Mouse (Mus musculus) fat pad, adult 2 months (tissue): ENCODE measurements around the gene Exosc7.

ENCODE experiments used
- DNase-seq: peaks from one replicate; pipeline ENCODE4 v3.0.0-alpha.2; 2011; ENCODE audit warnings: low read depth, low spot score; ENCODE audit errors: extremely low read depth

Gene Exosc7

GRCm38 (mm10) chr9:123136953-123137682 lies 24.1 kb downstream of the Exosc7 start:
- DNase-seq, result peak; percentile 71

- DNase-seq, result no peak
Measured at GRCm38 (mm10) chr9:123138891-123139474, 26.0 kb downstream of the Exosc7 start.

- no peak for DNase-seq
Measured at GRCm38 (mm10) chr9:123139887-123140614, 27.0 kb downstream of the Exosc7 start.

DNA sequence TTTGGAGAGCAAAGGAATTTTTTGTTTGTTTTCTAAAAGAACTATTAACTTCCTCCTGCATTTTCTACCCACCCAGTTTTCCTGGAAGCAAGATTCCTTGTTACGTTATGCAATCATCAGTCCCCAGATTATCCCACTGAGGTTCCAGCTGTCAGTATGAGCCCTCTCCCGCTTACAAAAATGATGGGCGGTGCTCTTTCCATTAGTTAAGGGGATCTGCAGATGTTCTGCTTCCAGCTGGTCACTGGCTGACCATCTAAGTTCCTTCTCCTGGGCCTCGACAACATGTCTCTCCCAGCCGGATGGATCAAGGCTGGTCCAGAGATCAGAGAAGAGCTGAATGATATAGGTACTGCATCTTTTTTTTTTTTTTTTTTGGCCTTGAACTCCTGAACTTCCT lies 35.4 kb downstream of the Exosc7 start:
- DNase-seq, result no peak

DNA sequence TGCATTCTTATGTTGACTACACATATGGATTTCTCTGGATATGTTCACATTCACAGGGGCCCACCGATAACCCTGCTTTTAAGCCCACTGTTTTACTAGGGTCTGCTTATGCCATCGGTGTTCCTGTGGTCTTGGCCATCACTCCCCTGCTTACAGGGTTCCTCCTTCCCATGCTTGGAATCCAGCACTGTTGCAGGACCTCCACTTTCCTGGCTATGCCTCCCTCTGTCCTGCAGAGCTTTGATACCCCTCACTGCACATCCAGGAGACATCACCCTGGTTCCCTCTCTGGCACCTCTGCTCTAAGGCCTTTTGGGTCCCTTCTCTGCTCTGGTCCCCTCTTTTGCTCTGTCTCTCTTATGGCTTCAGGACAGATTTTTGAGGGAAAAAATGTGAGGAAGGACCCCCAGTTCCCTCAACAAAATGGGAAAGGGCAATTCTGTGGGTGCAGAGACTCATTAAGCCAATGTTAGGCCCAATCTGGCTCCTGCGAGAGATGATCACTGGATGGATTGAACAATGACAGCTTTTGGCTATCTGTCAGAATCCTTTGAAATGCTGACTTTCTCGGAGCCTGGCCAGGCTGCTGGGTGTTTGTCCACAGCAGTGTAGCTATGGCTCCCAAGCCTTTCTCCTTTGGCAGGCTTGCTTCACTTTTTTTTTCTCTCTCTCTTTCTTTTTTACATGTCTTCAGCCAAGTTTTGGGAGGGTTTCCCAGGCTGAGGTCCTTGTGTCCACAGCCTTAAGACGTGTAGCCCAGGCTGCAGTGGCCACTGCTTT lies 37.4 kb downstream of the Exosc7 start, which contains the start of gene Clec3b:
Gene Clec3b, plus strand, starts transcription at position 706 of the 780 bp plus-strand sequence.
- no peak for DNase-seq

DNA sequence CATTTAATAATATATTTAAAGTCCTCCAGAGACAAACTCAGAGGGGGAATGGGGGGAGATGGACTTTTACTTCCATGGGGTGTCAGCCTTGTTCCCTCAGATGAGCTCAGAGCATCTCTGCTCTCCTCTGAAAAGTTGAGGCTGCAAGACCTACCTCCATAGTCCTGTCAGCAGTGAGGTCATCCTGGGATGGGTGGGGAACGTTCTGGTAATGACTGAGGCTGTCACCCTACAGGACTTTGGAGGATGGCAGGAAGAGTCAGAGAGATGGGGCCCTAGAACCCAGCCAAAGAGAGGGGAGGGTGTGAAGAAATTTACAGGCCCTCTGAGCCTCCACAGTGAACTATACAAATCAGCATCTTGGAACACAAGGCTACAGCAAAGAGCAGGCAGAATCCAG lies 38.5 kb downstream of the Exosc7 start:
- DNase-seq, result no peak

GRCm38 (mm10) chr9:123152026-123152425 lies 39.0 kb downstream of the Exosc7 start:
- DNase-seq, result no peak

- DNase-seq, result no peak
Measured at GRCm38 (mm10) chr9:123153121-123153520, 40.1 kb downstream of the Exosc7 start.

GRCm38 (mm10) chr9:123156910-123157361 lies 43.9 kb downstream of the Exosc7 start:
- no peak for DNase-seq

DNA sequence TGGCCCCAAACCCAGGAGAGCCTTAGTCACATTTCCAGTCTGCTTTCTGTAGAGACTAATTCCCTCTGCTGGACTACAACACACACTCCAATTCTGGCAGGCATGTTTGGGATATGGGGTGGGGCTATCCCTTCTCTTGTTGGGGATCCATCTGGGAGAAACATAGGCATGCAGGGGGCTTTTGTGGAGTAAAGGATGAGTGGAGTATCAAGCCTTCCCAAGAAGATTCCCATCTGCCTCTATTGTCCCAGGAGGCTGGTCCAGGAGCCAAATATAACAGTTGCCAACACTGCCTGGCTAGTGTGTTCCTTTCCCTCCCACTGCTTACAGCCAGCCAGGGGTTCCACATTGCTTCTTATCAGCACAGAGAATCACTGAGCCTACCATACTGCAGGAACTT lies 44.7 kb downstream of the Exosc7 start:
- no peak for DNase-seq

- DNase-seq, result no peak
Measured at GRCm38 (mm10) chr9:123158125-123158836, 45.3 kb downstream of the Exosc7 start.

- no peak for DNase-seq
Measured at GRCm38 (mm10) chr9:123159330-123159729, 46.3 kb downstream of the Exosc7 start.

GRCm38 (mm10) chr9:123161792-123162191 lies 48.8 kb downstream of the Exosc7 start:
- DNase-seq, result no peak

DNA sequence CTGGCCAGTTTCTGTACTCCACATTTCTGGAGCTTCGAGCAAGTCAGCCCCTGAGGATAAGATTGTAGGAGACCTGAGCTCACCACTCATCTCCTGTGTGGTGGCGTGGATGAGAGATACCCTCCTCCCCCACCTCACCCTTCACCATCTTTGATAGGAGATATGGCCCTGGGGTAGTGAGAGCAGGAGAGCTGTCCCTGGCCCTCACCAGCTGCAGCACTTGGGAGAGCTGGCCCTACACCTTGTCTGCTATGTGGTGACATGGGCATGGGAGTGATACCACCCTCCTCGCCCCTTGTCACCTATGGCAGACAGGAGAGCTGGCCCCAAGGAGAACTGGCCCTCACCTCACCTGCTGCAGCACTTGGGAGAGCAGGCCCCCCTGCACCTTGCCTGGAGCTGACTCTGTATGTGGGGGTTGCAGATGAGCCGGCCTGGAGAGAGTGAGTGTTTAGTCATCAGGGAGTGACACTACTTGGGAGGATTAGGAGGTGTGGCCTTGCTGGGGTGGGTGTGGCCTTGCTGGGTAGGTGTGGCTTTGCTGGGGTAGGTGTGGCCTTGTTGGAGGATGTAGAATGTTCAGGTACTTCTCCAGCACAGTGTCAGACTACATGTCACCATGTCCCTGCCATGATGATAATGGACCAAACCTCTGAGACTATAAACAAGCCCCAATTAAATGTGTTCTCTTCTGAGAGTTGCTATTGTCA lies 50.1 kb downstream of the Exosc7 start:
- no peak for DNase-seq

GRCm38 (mm10) chr9:123165781-123166443 lies 52.9 kb downstream of the Exosc7 start:
- DNase-seq, result no peak

DNA sequence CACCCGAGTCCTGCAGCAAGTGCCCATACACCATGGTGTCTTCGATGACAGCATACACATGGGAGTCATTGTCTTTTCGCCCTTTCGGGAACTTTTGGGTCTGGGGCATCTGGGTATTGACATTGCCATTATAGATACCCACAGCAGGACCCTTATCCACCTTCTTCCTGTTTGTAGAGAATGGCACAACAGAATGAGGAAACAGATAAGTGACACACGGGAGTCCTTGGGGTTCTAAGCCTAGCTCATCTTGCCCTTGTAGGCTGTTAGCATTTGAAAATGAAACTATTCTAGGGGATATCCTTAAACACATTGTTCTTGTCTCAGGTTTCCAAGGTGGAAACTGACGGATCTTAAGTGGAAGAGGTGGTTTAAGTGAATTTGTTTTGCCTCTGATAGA lies 60.7 kb downstream of the Exosc7 start:
- no peak for DNase-seq

- DNase-seq, result no peak
Measured at GRCm38 (mm10) chr9:123174356-123174755, 61.3 kb downstream of the Exosc7 start.

GRCm38 (mm10) chr9:123177380-123178048 lies 64.5 kb downstream of the Exosc7 start:
- DNase-seq, result no peak

DNA sequence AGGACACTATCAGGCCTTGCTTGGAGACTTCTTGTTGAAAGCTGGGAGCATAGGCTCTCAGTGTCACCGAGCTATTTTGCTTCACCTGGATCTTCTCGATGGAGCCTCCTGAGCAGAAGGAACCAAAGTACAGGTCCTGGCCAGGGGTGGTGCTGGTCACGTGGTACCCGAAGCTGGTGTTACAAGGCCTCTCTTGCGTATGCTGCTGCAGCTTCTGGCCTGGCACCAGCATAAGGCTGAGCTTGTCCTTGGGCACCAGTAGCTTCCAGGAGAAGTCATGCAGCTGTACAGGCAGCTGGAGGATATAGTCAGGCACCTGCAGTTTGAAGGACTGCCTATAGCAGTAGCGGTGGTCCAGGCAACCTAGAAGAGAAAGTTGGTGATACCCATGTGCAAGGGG lies 67.0 kb downstream of the Exosc7 start:
- DNase-seq, result no peak
